ENCODE assay signal across 10 mouse cellular contexts in the genomic region with DNA sequence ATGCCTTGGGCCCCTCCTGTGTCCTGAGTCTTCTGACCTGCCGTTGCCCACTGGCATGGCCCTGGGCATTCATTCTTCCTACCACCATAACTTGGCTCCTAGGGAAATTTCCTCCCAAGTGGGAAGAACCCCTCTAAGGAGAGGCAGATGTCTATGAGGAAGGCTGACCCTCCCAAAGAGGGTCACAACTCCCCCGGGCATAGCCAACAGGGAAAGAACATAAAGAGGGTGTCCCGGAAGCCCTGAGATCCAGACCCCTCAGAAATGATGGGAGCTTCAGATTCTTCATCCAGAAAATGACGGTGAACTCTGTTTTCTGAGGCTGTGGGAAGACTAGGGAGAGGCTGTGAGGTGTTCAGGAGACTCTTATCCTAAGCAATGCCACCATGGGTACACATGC. TPM values are rescaled to one million over a fixed set of nuclear protein-coding genes. Genes with fewer than 3 reads are reported as not detected.
DNase-seq lines count a peak whose midpoint lies in the region; ATAC-seq and TF ChIP-seq lines count a peak whose summit lies in the region.
"Had no signal": no experiment of that assay in that cellular context is flagged by ENCODE, and none has a peak within 500 bp of the region (broad histone marks: within the 10 kb centered on the region; RNA-seq: fewer than 3 reads in every experiment).

No protein-coding gene starts in this region.

- no peaks in the 10 kb centered on the region for H3K9me3 ChIP-seq in lung, embryonic 16.5 days (ENCODE audit: control insufficient read depth, low read length)
- no peaks in the 10 kb centered on the region for H3K9me3 ChIP-seq in intestine, embryonic 16.5 days (ENCODE audit: control insufficient read depth, low read length)

- ATAC-seq in cerebellum, adult (ENCODE audit: insufficient number of reproducible peaks, low FRiP score, low TSS enrichment) = no peak
- ATAC-seq in lung, embryonic 16.5 days (ENCODE audit: low read depth) = no peak
- no peak for ATAC-seq in intestine, embryonic 16.5 days

- H3K27ac ChIP-seq in lung, embryonic 16.5 days (ENCODE audit: low read length) = peak overlapping the region; percentile 99
- H3K27ac ChIP-seq in intestine, embryonic 16.5 days (ENCODE audit: low read length) = peak overlapping the region; percentile 98
- H3K27ac ChIP-seq in small intestine, adult 2 months (ENCODE audit: insufficient read depth, low read depth, low read length) = peak overlapping the region; percentile 94

- no peak overlapping the region for H3K4me3 ChIP-seq in lung, embryonic 16.5 days (ENCODE audit: low read length)
- no peak overlapping the region for H3K4me3 ChIP-seq in intestine, embryonic 16.5 days (ENCODE audit: low read length)
- no peak overlapping the region for H3K4me3 ChIP-seq in small intestine, adult 2 months (ENCODE audit: low read depth, low read length)

- H3K36me3 ChIP-seq in lung, embryonic 16.5 days (ENCODE audit: control insufficient read depth, insufficient read depth, low read length) = no peaks in the 10 kb centered on the region
- H3K36me3 ChIP-seq in intestine, embryonic 16.5 days (ENCODE audit: control insufficient read depth, insufficient read depth, low read length) = no peaks in the 10 kb centered on the region
- H3K36me3 ChIP-seq in small intestine, adult 2 months (ENCODE audit: control insufficient read depth, insufficient read depth, low read length) = no peaks in the 10 kb centered on the region

- H3K4me2 ChIP-seq in lung, embryonic 16.5 days (ENCODE audit: low read depth, low read length) = no peak overlapping the region
- no peak overlapping the region for H3K4me2 ChIP-seq in intestine, embryonic 16.5 days (ENCODE audit: low read depth, low read length)

- TF ChIP-seq CTCF in small intestine, adult 2 months (IDR thresholded peaks at IDR 0.05; ENCODE audit: extremely low read depth, insufficient read length, insufficient replicate concordance, low read depth, low read length) = no peak

- peaks cover 66% of the 10 kb centered on the region for H3K4me1 ChIP-seq in lung, embryonic 16.5 days (replicated peaks; ENCODE audit: control insufficient read depth, insufficient read depth, low read length)
- H3K4me1 ChIP-seq in intestine, embryonic 16.5 days (ENCODE audit: control insufficient read depth, insufficient read depth, low read length) = peaks cover 63% of the 10 kb centered on the region
- peaks cover 64% of the 10 kb centered on the region for H3K4me1 ChIP-seq in small intestine, adult 2 months (ENCODE audit: control insufficient read depth, insufficient read depth, insufficient read length, low read length)

- H3K27me3 ChIP-seq in lung, embryonic 16.5 days (ENCODE audit: control insufficient read depth, insufficient read depth, low read depth, low read length) = no peaks in the 10 kb centered on the region
- H3K27me3 ChIP-seq in intestine, embryonic 16.5 days (replicated peaks; ENCODE audit: control insufficient read depth, insufficient read depth, low read length) = no peaks in the 10 kb centered on the region
- H3K27me3 ChIP-seq in small intestine, adult 2 months (ENCODE audit: control insufficient read depth, insufficient read depth, low read length) = no peaks in the 10 kb centered on the region

- peak overlapping the region; percentile 42 for H3K9ac ChIP-seq in lung, embryonic 16.5 days (ENCODE audit: low read length)
- 0 out of 2 replicates have a peak overlapping the region, but pooled peaks have one; percentile 23 for H3K9ac ChIP-seq in intestine, embryonic 16.5 days (ENCODE audit: low read depth, low read length)

- TF ChIP-seq POLR2A in small intestine, adult 2 months (IDR thresholded peaks at IDR 0.05; ENCODE audit: low read depth, low read length) = no peak

- peak; percentile 6 for DNase-seq in cerebellum, adult 8-10 months
- DNase-seq in lung, postnatal 14 days = no peak
- no peak for DNase-seq in ovary, postnatal 36 days (ENCODE audit: low spot score)
- DNase-seq in ovary, postnatal 10 days (ENCODE audit: low spot score) = no peak
- DNase-seq: cerebellum, adult 18-20 months; layer of hippocampus, postnatal 36 days had no signal

- WGBS in lung, embryonic 16.5 days = 78% methylated on average over 4 of the region's 4 CpGs
- WGBS in intestine, embryonic 16.5 days = 78% methylated on average over 4 of the region's 4 CpGs
- WGBS in small intestine, adult 2 months = 59% methylated on average over 4 of the region's 4 CpGs

RNA-seq across cellular contexts. Expression of gene Chit1, which starts 15.3 kb away (rescaled TPM):
- polyA plus RNA-seq in lung, embryonic 16.5 days (2015; fragmentation: Nextera tagmentation; extraction: Ambion mirVana) = 0.09 and 0.24 TPM in 2 replicates
- not detected in 2 replicates for polyA plus RNA-seq in intestine, embryonic 16.5 days (2015; fragmentation: Nextera tagmentation; extraction: Ambion mirVana)
- 1.6 TPM in 1 of 2 replicates, not detected in the other for polyA plus RNA-seq in small intestine, adult 2 months (2012; rRNA removed)

RNA-seq across cellular contexts. Expression of gene Btg2, which starts 16.8 kb away (rescaled TPM):
- polyA plus RNA-seq in lung, embryonic 16.5 days (2015; fragmentation: Nextera tagmentation; extraction: Ambion mirVana) = 130 and 135 TPM in 2 replicates
- polyA plus RNA-seq in intestine, embryonic 16.5 days (2015; fragmentation: Nextera tagmentation; extraction: Ambion mirVana) = 42.9 and 43.2 TPM in 2 replicates
- 18.0 and 73.7 TPM in 2 replicates for polyA plus RNA-seq in small intestine, adult 2 months (2012; rRNA removed)

RNA-seq across cellular contexts. Expression of gene Fmod, which starts 58.7 kb away (rescaled TPM):
- 159 and 191 TPM in 2 replicates for polyA plus RNA-seq in lung, embryonic 16.5 days (2015; fragmentation: Nextera tagmentation; extraction: Ambion mirVana)
- polyA plus RNA-seq in intestine, embryonic 16.5 days (2015; fragmentation: Nextera tagmentation; extraction: Ambion mirVana) = 8.7 and 8.8 TPM in 2 replicates
- 0.48 and 0.86 TPM in 2 replicates for polyA plus RNA-seq in small intestine, adult 2 months (2012; rRNA removed)

Comparison
In these comparisons a context has a peak if more than half of its experiments do, and no peak if none do; other contexts are left out.
1. RNA of gene Fmod, which starts 58.7 kb away (polyA plus RNA-seq): 159 to 191 TPM in lung, embryonic 16.5 days; 8.7 to 8.8 TPM in intestine, embryonic 16.5 days and 0.48 to 0.86 TPM in small intestine, adult 2 months; every median in the first group is over 10 times any median in the second.
2. Peak in every context shown above with its lines, with median percentiles within 50 percentile points of each other: H3K27ac ChIP-seq.